Mouse (Mus musculus) limb, embryonic 11.5 days (tissue): ENCODE measurements around the gene Setd1a. TPM values are rescaled to one million over a fixed set of nuclear protein-coding genes. Genes with fewer than 3 reads are reported as not detected.

Experiments
- ATAC-seq: fragments of 200-750 bp; cut with Nextera tagmentation; 2 replicates; pipeline ENCODE4 v1.8.0; 2017; ENCODE audit warnings: low read depth; ENCODE audit not compliant: insufficient number of reproducible peaks, low FRiP score, low TSS enrichment
- DNase-seq: peaks from one replicate; pipeline ENCODE4 v3.0.0-alpha.2; 2015; ENCODE audit warnings: low spot score
- H3K27ac ChIP-seq: fragments of 300-500 bp; sonication (generic); replicated peaks from 2 replicates; pipeline ENCODE4 v1.5.1; 2014; ENCODE audit warnings: low read depth, mild to moderate bottlenecking, low read length
- H3K27me3 ChIP-seq: fragments of 300-500 bp; sonication (generic); 2 replicates; pipeline ENCODE4 v1.6.1; 2014; ENCODE audit warnings: mild to moderate bottlenecking, low read length, mixed read lengths; ENCODE audit not compliant: control insufficient read depth, insufficient read depth
- H3K36me3 ChIP-seq: fragments of 300-500 bp; sonication (generic); 2 replicates; pipeline ENCODE4 v1.6.1; 2014; ENCODE audit warnings: mild to moderate bottlenecking, low read length, moderate library complexity, mixed read lengths; ENCODE audit not compliant: control insufficient read depth, insufficient read depth
- H3K4me1 ChIP-seq: fragments of 300-500 bp; sonication (generic); 2 replicates; pipeline ENCODE4 v1.6.1; 2014; ENCODE audit warnings: low read length, mixed read lengths; ENCODE audit not compliant: control insufficient read depth, insufficient read depth
- H3K4me2 ChIP-seq: fragments of 300-500 bp; sonication (generic); 2 replicates; pipeline ENCODE4 v1.6.1; 2014; ENCODE audit warnings: low read depth, mild to moderate bottlenecking, moderate library complexity; ENCODE audit not compliant: severe bottlenecking
- H3K4me3 ChIP-seq: fragments of 300-500 bp; sonication (generic); 2 replicates; pipeline ENCODE4 v1.5.1; 2014; ENCODE audit warnings: low read depth, low read length
- H3K9ac ChIP-seq: fragments of 300-500 bp; sonication (generic); 2 replicates; pipeline ENCODE4 v1.6.1; 2014; ENCODE audit warnings: mild to moderate bottlenecking, low read length
- H3K9me3 ChIP-seq: fragments of 300-500 bp; sonication (generic); 2 replicates; pipeline ENCODE4 v1.6.1; 2016; ENCODE audit warnings: low read length; ENCODE audit not compliant: control insufficient read depth
- WGBS: fragments of 180-500 bp; shearing (Covaris S2); extraction: QIAGEN DNeasy Blood & Tissue Kit; methylation state at CpG from one replicate; pipeline ENCODE4 v1.1.7; 2014; 5-methylcytosine and 5-hydroxymethylcytosine counted together
- polyA plus RNA-seq: library from polyadenylated mRNA; unstranded; fragments of >200 nt; fragmentation: Nextera tagmentation; extraction: Ambion mirVana; gene quantifications from 2 replicates; pipeline ENCODE4 v1.2.1, GENCODE M21; 2014

The Setd1a gene
- polyA plus RNA-seq, 1 experiment from 2014 or later = 31.5 TPM

GRCm38 (mm10) chr7:127768346-127768996 lies 8.0 kb upstream of the Setd1a start:
- Histone ChIP-seq H3K27ac (peak overlapping the region; percentile 56), H3K4me3 (no peak overlapping the region; the same call in 1 of the 2 replicates), H3K36me3 (peaks cover 11% of the 10 kb centered on the region), H3K27me3 (no peaks in the 10 kb centered on the region), H3K4me2 (0 out of 2 replicates have a peak overlapping the region, but pooled peaks have one; percentile 7), H3K9me3 (no peaks in the 10 kb centered on the region), H3K9ac (no peak overlapping the region), H3K4me1 (peaks cover 12% of the 10 kb centered on the region)
- DNase-seq (no peak), ATAC-seq (peak; percentile 52; the same call in 1 of the 2 replicates)
- 51% methylated on average over 13 of the region's 13 CpGs for WGBS

GRCm38 (mm10) chr7:127768997-127769593 lies 7.4 kb upstream of the Setd1a start:
- peaks cover 11% of the 10 kb centered on the region for H3K36me3 ChIP-seq
- DNase-seq = peak; percentile 91
- peak overlapping the region; percentile 55 for H3K9ac ChIP-seq
- WGBS = under 1% methylated on average over 16 of the region's 16 CpGs
- H3K4me3 ChIP-seq = peak overlapping the region; percentile 71
- no peaks in the 10 kb centered on the region for H3K27me3 ChIP-seq
- H3K4me1 ChIP-seq = peaks cover 12% of the 10 kb centered on the region
- peak overlapping the region; percentile 89 for H3K27ac ChIP-seq
- peak overlapping the region; percentile 97 for H3K4me2 ChIP-seq
- peak; percentile 88 for ATAC-seq
- no peaks in the 10 kb centered on the region for H3K9me3 ChIP-seq

- WGBS = under 1% methylated on average over 24 of the region's 24 CpGs
- no peaks in the 10 kb centered on the region for H3K27me3 ChIP-seq
- peak within 1 kb of the TSS; percentile 84 for H3K9ac ChIP-seq
- peak within 1 kb of the TSS; percentile 89 for H3K27ac ChIP-seq
- peaks cover 11% of the 10 kb centered on the region for H3K36me3 ChIP-seq
- DNase-seq (peak; percentile 85), ATAC-seq (peak; percentile 61)
- peaks cover 12% of the 10 kb centered on the region for H3K4me1 ChIP-seq
- H3K4me2 ChIP-seq = peak within 1 kb of the TSS; percentile 97
- H3K4me3 ChIP-seq = peak within 1 kb of the TSS; percentile 71
- H3K9me3 ChIP-seq = no peaks in the 10 kb centered on the region
Measured at GRCm38 (mm10) chr7:127769651-127770038, 6.8 kb upstream of the Setd1a start, which contains the start of gene Orai3. TSS of gene Orai3 (plus strand) at chr7:127769815.

- H3K4me2 ChIP-seq = peak overlapping the region; percentile 97
- peaks cover 12% of the 10 kb centered on the region for H3K4me1 ChIP-seq
- H3K9me3 ChIP-seq = no peaks in the 10 kb centered on the region
- peak overlapping the region; percentile 89 for H3K27ac ChIP-seq
- H3K9ac ChIP-seq = peak overlapping the region; percentile 84
- peak overlapping the region; percentile 71 for H3K4me3 ChIP-seq
- H3K36me3 ChIP-seq = peaks cover 11% of the 10 kb centered on the region
- peak; percentile 47 for DNase-seq
- ATAC-seq = peak; percentile 2; the same call in 1 of the 2 replicates
- H3K27me3 ChIP-seq = no peaks in the 10 kb centered on the region
- 2% methylated on average over 27 of the region's 27 CpGs for WGBS
Measured at GRCm38 (mm10) chr7:127770039-127770905, 6.2 kb upstream of the Setd1a start.

GRCm38 (mm10) chr7:127771262-127771661 lies 5.2 kb upstream of the Setd1a start:
- Histone ChIP-seq H3K36me3 (peaks cover 9% of the 10 kb centered on the region), H3K9ac (no peak overlapping the region), H3K27ac (no peak overlapping the region), H3K4me2 (peak overlapping the region; percentile 97), H3K4me1 (peaks cover 12% of the 10 kb centered on the region), H3K27me3 (no peaks in the 10 kb centered on the region), H3K4me3 (no peak overlapping the region), H3K9me3 (no peaks in the 10 kb centered on the region)
- WGBS = 79% methylated on average over 5 of the region's 5 CpGs
- no peak for DNase-seq
- ATAC-seq = no peak

GRCm38 (mm10) chr7:127772080-127772479 lies 4.4 kb upstream of the Setd1a start:
- Histone ChIP-seq H3K4me2 (no peak overlapping the region), H3K27me3 (no peaks in the 10 kb centered on the region), H3K9me3 (no peaks in the 10 kb centered on the region), H3K9ac (no peak overlapping the region), H3K27ac (no peak overlapping the region), H3K36me3 (peaks cover 8% of the 10 kb centered on the region), H3K4me3 (no peak overlapping the region), H3K4me1 (peaks cover 12% of the 10 kb centered on the region)
- DNase-seq = no peak
- no peak for ATAC-seq
- 89% methylated on average over 3 of the region's 3 CpGs for WGBS

GRCm38 (mm10) chr7:127772557-127772956 lies 3.9 kb upstream of the Setd1a start:
- H3K36me3 ChIP-seq = peaks cover 4% of the 10 kb centered on the region
- no peaks in the 10 kb centered on the region for H3K9me3 ChIP-seq
- 100% methylated on average over 1 of the region's 1 CpGs for WGBS
- no peak overlapping the region for H3K4me3 ChIP-seq
- no peaks in the 10 kb centered on the region for H3K27me3 ChIP-seq
- no peak overlapping the region for H3K4me2 ChIP-seq
- ATAC-seq = no peak
- H3K4me1 ChIP-seq = peaks cover 12% of the 10 kb centered on the region
- H3K9ac ChIP-seq = no peak overlapping the region
- DNase-seq = no peak
- H3K27ac ChIP-seq = no peak overlapping the region
